Mouse (Mus musculus) midbrain, embryonic 10.5 days (tissue): ENCODE measurements around the gene Ackr2. TPM values are rescaled to one million over a fixed set of nuclear protein-coding genes. Genes with fewer than 3 reads are reported as not detected.

Source experiments
- DNase-seq: peaks from one replicate; pipeline ENCODE4 v3.0.0-alpha.2; 2017; ENCODE audit warnings: low spot score
- H3K27ac ChIP-seq: fragments of 300-500 bp; sonication (generic); replicated peaks from 2 replicates; pipeline ENCODE4 v1.5.1; 2016; ENCODE audit warnings: mild to moderate bottlenecking
- H3K27me3 ChIP-seq: fragments of 300-500 bp; sonication (generic); 2 replicates; pipeline ENCODE4 v1.6.1; 2016; ENCODE audit warnings: low read depth, mild to moderate bottlenecking; ENCODE audit not compliant: poor library complexity, severe bottlenecking
- H3K36me3 ChIP-seq: fragments of 300-500 bp; sonication (generic); 2 replicates; pipeline ENCODE4 v1.6.1; 2016; ENCODE audit warnings: mild to moderate bottlenecking, moderate library complexity
- H3K4me1 ChIP-seq: fragments of 300-500 bp; sonication (generic); 2 replicates; pipeline ENCODE4 v1.6.1; 2016
- H3K4me3 ChIP-seq: fragments of 300-500 bp; sonication (generic); 2 replicates; pipeline ENCODE4 v1.5.1; 2016; ENCODE audit warnings: mild to moderate bottlenecking, moderate library complexity
- H3K9me3 ChIP-seq: fragments of 300-500 bp; sonication (generic); replicated peaks from 2 replicates; pipeline ENCODE4 v1.6.1; 2016; ENCODE audit warnings: mild to moderate bottlenecking
- WGBS: fragments of 180-500 bp; shearing (Covaris S2); methylation state at CpG from one replicate; pipeline ENCODE4 v1.1.7; 2016; 5-methylcytosine and 5-hydroxymethylcytosine counted together
- polyA plus RNA-seq: library from polyadenylated mRNA; unstranded; fragments of >200 nt; fragmentation: Nextera tagmentation; extraction: Ambion mirVana; gene quantifications from 2 replicates; pipeline ENCODE4 v1.2.1, GENCODE M21; 2016

Gene Ackr2
- polyA plus RNA-seq, 1 experiment from 2014 or later: 0.78 TPM

- Histone ChIP-seq H3K4me1 (peaks cover 5% of the 10 kb centered on the region), H3K9me3 (no peaks in the 10 kb centered on the region), H3K27me3 (no peaks in the 10 kb centered on the region), H3K27ac (no peak overlapping the region), H3K4me3 (no peak overlapping the region), H3K36me3 (no peaks in the 10 kb centered on the region)
- 87% methylated on average over 4 of the region's 4 CpGs for WGBS
- no peak for DNase-seq
Measured at GRCm38 (mm10) chr9:121896820-121897219, 1.3 kb upstream of the Ackr2 start.

GRCm38 (mm10) chr9:121899306-121899705, 1.2 kb downstream of the Ackr2 start:
- Histone ChIP-seq H3K4me3 (no peak overlapping the region), H3K27me3 (no peaks in the 10 kb centered on the region), H3K4me1 (peaks cover 4% of the 10 kb centered on the region; the same call in 1 of the 2 replicates), H3K9me3 (no peaks in the 10 kb centered on the region), H3K36me3 (no peaks in the 10 kb centered on the region), H3K27ac (no peak overlapping the region)
- 75% methylated on average over 6 of the region's 6 CpGs for WGBS
- DNase-seq: no peak

DNA sequence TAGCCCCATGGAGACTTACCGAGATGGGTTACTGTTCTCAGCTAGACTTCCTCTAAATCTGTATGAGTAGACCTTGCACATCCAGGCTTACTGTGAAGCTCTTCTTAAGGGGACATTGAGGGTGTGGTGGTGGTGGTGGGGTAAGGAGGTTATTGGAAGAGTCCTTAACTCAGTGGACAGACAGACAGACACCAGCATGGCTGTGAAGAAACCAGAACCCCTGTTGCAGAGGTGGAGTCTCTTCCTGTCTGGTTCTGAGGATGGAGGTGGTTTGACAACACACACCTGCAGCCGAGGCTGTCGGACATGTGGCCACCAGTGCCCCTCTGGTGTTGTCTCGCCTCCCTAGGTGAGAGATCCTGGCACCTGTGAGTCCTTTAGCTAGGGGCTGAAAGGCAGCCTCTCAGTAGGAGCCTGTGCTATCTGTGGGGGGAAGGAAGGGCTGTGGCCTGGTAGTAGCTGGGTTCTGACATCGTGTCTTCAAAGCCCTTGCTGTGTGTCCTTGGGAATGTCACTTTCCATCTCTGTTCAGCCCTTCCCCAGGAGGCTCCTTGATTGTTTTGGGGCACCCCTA, 2.2 kb downstream of the Ackr2 start:
- Histone ChIP-seq H3K4me1 (no peaks in the 10 kb centered on the region), H3K27ac (no peak overlapping the region), H3K36me3 (no peaks in the 10 kb centered on the region), H3K27me3 (no peaks in the 10 kb centered on the region), H3K4me3 (no peak overlapping the region), H3K9me3 (no peaks in the 10 kb centered on the region)
- WGBS: 87% methylated on average over 5 of the region's 5 CpGs
- DNase-seq: no peak

- Histone ChIP-seq H3K27me3 (no peaks in the 10 kb centered on the region), H3K36me3 (no peaks in the 10 kb centered on the region), H3K4me1 (no peaks in the 10 kb centered on the region), H3K27ac (no peak overlapping the region), H3K4me3 (no peak overlapping the region), H3K9me3 (no peaks in the 10 kb centered on the region)
- DNase-seq: no peak
- WGBS: 81% methylated on average over 5 of the region's 5 CpGs
Measured at GRCm38 (mm10) chr9:121901710-121902700, 3.9 kb downstream of the Ackr2 start.

GRCm38 (mm10) chr9:121903476-121904305, 5.5 kb downstream of the Ackr2 start:
- no peaks in the 10 kb centered on the region for H3K27me3 ChIP-seq
- no peak overlapping the region for H3K27ac ChIP-seq
- no peak for DNase-seq
- WGBS: 86% methylated on average over 8 of the region's 8 CpGs
- H3K9me3 ChIP-seq: no peaks in the 10 kb centered on the region
- no peaks in the 10 kb centered on the region for H3K4me1 ChIP-seq
- H3K4me3 ChIP-seq: no peak overlapping the region
- H3K36me3 ChIP-seq: no peaks in the 10 kb centered on the region

DNA sequence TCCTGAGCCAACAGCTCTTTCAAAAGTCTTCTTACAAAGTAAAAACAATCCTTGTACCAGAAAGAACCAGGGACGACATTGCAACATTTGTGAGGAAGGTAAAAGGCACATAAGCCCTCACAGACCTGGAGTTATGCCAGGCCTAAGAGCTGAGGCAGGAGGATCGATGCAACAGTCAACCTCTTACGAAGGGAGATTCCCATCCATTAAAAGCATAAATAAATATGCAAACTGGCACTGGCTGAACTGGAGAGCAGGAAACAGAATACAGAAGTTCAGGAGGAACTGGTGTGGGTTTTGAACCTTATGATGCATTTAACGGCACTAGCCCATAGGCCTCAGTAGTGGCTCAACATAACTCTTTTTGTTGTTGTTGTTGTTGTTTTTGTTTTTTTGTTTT, 6.2 kb downstream of the Ackr2 start:
- Histone ChIP-seq H3K4me1 (no peaks in the 10 kb centered on the region), H3K27ac (no peak overlapping the region), H3K9me3 (no peaks in the 10 kb centered on the region), H3K27me3 (no peaks in the 10 kb centered on the region), H3K4me3 (no peak overlapping the region), H3K36me3 (no peaks in the 10 kb centered on the region)
- no peak for DNase-seq
- 91% methylated on average over 4 of the region's 4 CpGs for WGBS

DNA sequence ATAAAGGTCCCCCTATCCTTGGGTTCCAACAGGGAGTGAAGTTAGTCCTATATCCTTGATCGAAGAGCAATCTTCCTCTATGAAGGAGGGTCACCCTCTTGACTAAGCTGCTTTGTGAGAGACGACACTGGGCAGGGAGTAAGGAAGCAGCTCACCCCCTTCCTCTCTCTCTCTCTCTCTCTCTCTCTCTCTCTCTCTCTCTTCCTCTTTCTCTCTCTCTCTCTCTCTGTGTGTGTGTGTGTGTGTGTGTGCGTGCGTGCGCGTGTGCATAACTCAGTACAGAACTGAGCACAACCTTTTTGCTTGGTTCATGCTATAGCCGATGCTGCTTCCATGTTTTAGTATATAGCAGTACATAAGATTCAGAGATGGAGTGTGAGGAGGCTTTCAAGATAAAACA, 6.8 kb downstream of the Ackr2 start:
- H3K27ac ChIP-seq: no peak overlapping the region
- H3K27me3 ChIP-seq: no peaks in the 10 kb centered on the region
- no peak overlapping the region for H3K4me3 ChIP-seq
- no peaks in the 10 kb centered on the region for H3K36me3 ChIP-seq
- H3K9me3 ChIP-seq: no peaks in the 10 kb centered on the region
- WGBS: 91% methylated on average over 7 of the region's 7 CpGs
- DNase-seq: no peak
- H3K4me1 ChIP-seq: no peaks in the 10 kb centered on the region

- 89% methylated on average over 4 of the region's 4 CpGs for WGBS
- no peaks in the 10 kb centered on the region for H3K36me3 ChIP-seq
Measured at GRCm38 (mm10) chr9:121905556-121906185, 7.5 kb downstream of the Ackr2 start.

GRCm38 (mm10) chr9:121906456-121906855, 8.3 kb downstream of the Ackr2 start:
- Histone ChIP-seq H3K27ac (no peak overlapping the region), H3K36me3 (no peaks in the 10 kb centered on the region), H3K27me3 (no peaks in the 10 kb centered on the region), H3K4me1 (no peaks in the 10 kb centered on the region), H3K4me3 (no peak overlapping the region), H3K9me3 (no peaks in the 10 kb centered on the region)
- DNase-seq: no peak
- WGBS: 86% methylated on average over 5 of the region's 5 CpGs

More at GRCm38 (mm10) chr9:121905556-121906185, 7.5 kb downstream of the Ackr2 start:
- H3K9me3 ChIP-seq: no peaks in the 10 kb centered on the region
- H3K27me3 ChIP-seq: no peaks in the 10 kb centered on the region
- no peak for DNase-seq
- no peak overlapping the region for H3K27ac ChIP-seq
- no peak overlapping the region for H3K4me3 ChIP-seq
- H3K4me1 ChIP-seq: no peaks in the 10 kb centered on the region

GRCm38 (mm10) chr9:121907356-121908070, 9.4 kb downstream of the Ackr2 start:
- DNase-seq: no peak
- no peak overlapping the region for H3K4me3 ChIP-seq
- H3K27me3 ChIP-seq: no peaks in the 10 kb centered on the region
- H3K27ac ChIP-seq: no peak overlapping the region
- no peaks in the 10 kb centered on the region for H3K36me3 ChIP-seq
- H3K9me3 ChIP-seq: no peaks in the 10 kb centered on the region
- no peaks in the 10 kb centered on the region for H3K4me1 ChIP-seq
- 80% methylated on average over 10 of the region's 10 CpGs for WGBS

DNA sequence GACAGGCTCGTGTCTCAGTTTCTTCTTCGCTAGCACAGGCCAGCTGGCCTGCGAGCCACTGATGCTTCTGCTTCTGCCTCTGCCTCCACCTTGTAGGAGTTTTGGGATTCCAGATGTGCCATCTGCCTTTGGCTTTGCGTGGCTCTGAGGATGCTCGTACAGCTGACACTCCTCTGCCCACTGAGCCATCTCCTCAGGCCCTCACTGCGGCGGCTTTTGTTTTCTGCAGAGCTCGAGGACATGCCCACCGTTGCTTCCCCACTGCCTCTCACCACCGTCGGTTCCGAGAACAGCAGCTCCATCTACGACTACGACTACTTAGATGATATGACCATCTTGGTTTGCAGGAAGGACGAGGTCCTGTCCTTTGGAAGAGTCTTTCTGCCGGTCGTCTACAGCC, 10.2 kb downstream of the Ackr2 start:
- H3K4me3 ChIP-seq: no peak overlapping the region

DNA sequence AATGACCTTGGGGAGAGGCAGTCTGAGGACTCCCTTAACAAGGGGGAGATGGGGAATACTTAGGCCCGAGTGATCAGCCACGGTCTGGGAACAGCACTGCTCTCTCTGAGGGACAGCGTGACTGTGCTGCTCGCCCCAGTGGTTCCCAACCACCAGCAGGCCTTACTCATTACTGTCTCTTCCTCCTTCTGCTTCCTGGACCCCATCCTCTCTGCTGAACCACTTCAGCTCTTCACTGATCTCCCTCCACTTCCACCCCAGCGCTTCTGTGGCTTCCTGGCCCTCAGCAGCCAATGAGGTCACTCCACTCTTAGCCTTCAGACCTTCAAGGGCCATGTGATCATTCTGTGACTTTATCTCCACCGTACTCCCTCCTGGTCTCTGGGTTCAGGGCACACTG, 11.5 kb downstream of the Ackr2 start:
- no peaks in the 10 kb centered on the region for H3K9me3 ChIP-seq
- WGBS: 90% methylated on average over 6 of the region's 6 CpGs
- no peaks in the 10 kb centered on the region for H3K36me3 ChIP-seq
- H3K4me3 ChIP-seq: no peak overlapping the region
- H3K4me1 ChIP-seq: no peaks in the 10 kb centered on the region
- no peak overlapping the region for H3K27ac ChIP-seq
- no peaks in the 10 kb centered on the region for H3K27me3 ChIP-seq
- no peak for DNase-seq

More for the DNA sequence above, 10.2 kb downstream of the Ackr2 start:
- 93% methylated on average over 17 of the region's 17 CpGs for WGBS
- DNase-seq: no peak
- H3K9me3 ChIP-seq: no peaks in the 10 kb centered on the region
- no peaks in the 10 kb centered on the region for H3K4me1 ChIP-seq
- H3K36me3 ChIP-seq: no peaks in the 10 kb centered on the region
- no peaks in the 10 kb centered on the region for H3K27me3 ChIP-seq
- no peak overlapping the region for H3K27ac ChIP-seq
